Mouse (Mus musculus): ENCODE measurements around the gene Atxn1. TPM values are rescaled to one million over a fixed set of nuclear protein-coding genes. Genes with fewer than 3 reads are reported as not detected.

Atxn1 gene
- total and polyA plus RNA-seq, 3 experiments, result 8.0 to 13.1 (median 9.7) TPM

GRCm38 (mm10) chr13:45951071-45951645 is 13.7 kb downstream of the Atxn1 start:
- Histone ChIP-seq H3K4me1 (ENCODE audit: control insufficient read depth in 1 of 2, insufficient read depth in 2 of 2) (peaks cover 0 to 26% of the 10 kb centered on the region in 2 experiments; a peak in 3 of 4 replicates), H3K9ac (ENCODE audit: insufficient read depth, low read depth) (no peak overlapping the region), H3K4me2 (ENCODE audit: insufficient read depth, low read depth, poor library complexity, severe bottlenecking) (no peak overlapping the region), H3K9me3 (replicated peaks; ENCODE audit: low read length) (no peaks in the 10 kb centered on the region), H3K27ac (ENCODE audit: insufficient read depth, low read depth) (no peak overlapping the region), H3K36me3 (replicated peaks in 1 of 2; ENCODE audit: control insufficient read depth in 1 of 2, insufficient read depth in 1 of 2, low read length in 1 of 2) (peaks cover 33 to 90% of the 10 kb centered on the region in 2 experiments), H3K79me2 (replicated peaks; ENCODE audit: control insufficient read depth, extremely low read depth, insufficient read depth, poor library complexity, severe bottlenecking) (peaks cover 7% of the 10 kb centered on the region), H3K27me3 (replicated peaks) (no peaks in the 10 kb centered on the region), H3K4me3 (replicated peaks in 1 of 3; ENCODE audit: low read depth in 2 of 3, low read length in 2 of 3, poor library complexity in 1 of 3) (no peak overlapping the region)
- dilution Hi-C loops (cut with MboI; ENCODE audit: extremely low pct_ligation_motif_present, extremely low pct_unique_long_range_greater_than_20kb, low sequenced_read_pairs), result no loop called here
- DNase-seq (ENCODE audit: extremely low read depth), result no peak
- in situ Hi-C loops (cut with MboI; ENCODE audit: low pct_ligation_motif_present, low pct_unique_long_range_greater_than_20kb, low sequenced_read_pairs), result loop anchor here (25.0 kb wide), 1 partner anchor 264 kb away; no protein-coding TSS in a partner anchor
- no peak for TF ChIP-seq POLR2AphosphoS2 (IDR thresholded peaks at IDR 0.05; ENCODE audit: low read depth, low read length)

GRCm38 (mm10) chr13:45950355-45950861 is 14.4 kb downstream of the Atxn1 start:
- Histone ChIP-seq H3K79me2 (replicated peaks; ENCODE audit: control insufficient read depth, extremely low read depth, insufficient read depth, poor library complexity, severe bottlenecking) (peaks cover under 1% of the 10 kb centered on the region), H3K36me3 (replicated peaks in 1 of 2; ENCODE audit: control insufficient read depth in 1 of 2, insufficient read depth in 1 of 2, low read length in 1 of 2) (peaks cover 34 to 91% of the 10 kb centered on the region in 2 experiments), H3K9me3 (replicated peaks; ENCODE audit: low read length) (no peaks in the 10 kb centered on the region), H3K27ac (ENCODE audit: insufficient read depth, low read depth) (no peak overlapping the region), H3K4me2 (ENCODE audit: insufficient read depth, low read depth, poor library complexity, severe bottlenecking) (no peak overlapping the region), H3K27me3 (replicated peaks) (no peaks in the 10 kb centered on the region), H3K9ac (ENCODE audit: insufficient read depth, low read depth) (no peak overlapping the region), H3K4me3 (replicated peaks in 1 of 3; ENCODE audit: low read depth in 2 of 3, low read length in 2 of 3, poor library complexity in 1 of 3) (no peak overlapping the region), H3K4me1 (ENCODE audit: control insufficient read depth in 1 of 2, insufficient read depth in 2 of 2) (peaks cover 0 to 28% of the 10 kb centered on the region in 2 experiments; a peak in 3 of 4 replicates)
- dilution Hi-C loops (cut with MboI; ENCODE audit: extremely low pct_ligation_motif_present, extremely low pct_unique_long_range_greater_than_20kb, low sequenced_read_pairs) (no loop called here), in situ Hi-C loops (cut with MboI; ENCODE audit: low pct_ligation_motif_present, low pct_unique_long_range_greater_than_20kb, low sequenced_read_pairs) (loop anchor here (25.0 kb wide), 1 partner anchor 263 kb away; no protein-coding TSS in a partner anchor)
- DNase-seq (ENCODE audit: extremely low read depth), result no peak
- TF ChIP-seq IRF4 (IDR thresholded peaks at IDR 0.05; ENCODE audit: low read depth, low read length), result no peak
- TF ChIP-seq HCFC1 (IDR thresholded peaks at IDR 0.05; ENCODE audit: low read depth, low read length), result no peak
- no peak for TF ChIP-seq TCF12 (IDR thresholded peaks at IDR 0.05; ENCODE audit: low read depth, low read length)
- TF ChIP-seq ZNF384 (IDR thresholded peaks at IDR 0.05; ENCODE audit: low read depth, low read length), result no peak
- no peak for TF ChIP-seq GABPA (IDR thresholded peaks at IDR 0.05; ENCODE audit: insufficient replicate concordance, low read depth, low read length)
- TF ChIP-seq NELFE (IDR thresholded peaks at IDR 0.05; ENCODE audit: low read depth, low read length), result no peak
- TF ChIP-seq PAX5 (IDR thresholded peaks at IDR 0.05; ENCODE audit: low read length), result no peak
- TF ChIP-seq MAX (IDR thresholded peaks at IDR 0.05; ENCODE audit: low read length), result no peak
- TF ChIP-seq ZKSCAN1 (IDR thresholded peaks at IDR 0.05; ENCODE audit: borderline replicate concordance, low read depth, low read length), result no peak
- TF ChIP-seq CHD1 (IDR thresholded peaks at IDR 0.05; ENCODE audit: low read depth, low read length), result no peak
- no peak for TF ChIP-seq E2F4 (IDR thresholded peaks at IDR 0.05; ENCODE audit: insufficient replicate concordance, low read depth, low read length)
- TF ChIP-seq ELF1 (IDR thresholded peaks at IDR 0.05; ENCODE audit: low read depth, low read length), result no peak
- no peak for TF ChIP-seq ETS1 (conservative IDR thresholded peaks at IDR 0.05; ENCODE audit: low read depth, low read length)
- no peak for TF ChIP-seq MAFK (IDR thresholded peaks at IDR 0.05; ENCODE audit: insufficient replicate concordance, low read length)
- no peak for TF ChIP-seq RCOR1 (conservative IDR thresholded peaks at IDR 0.05; ENCODE audit: low read depth, low read length)
- no peak for TF ChIP-seq TBP (conservative IDR thresholded peaks at IDR 0.05; ENCODE audit: low read depth, low read length)
- TF ChIP-seq CTCF (conservative IDR thresholded peaks at IDR 0.05 in 1 of 2, IDR thresholded peaks at IDR 0.05 in 1 of 2; ENCODE audit: low read depth in 2 of 2, low read length in 2 of 2), result no peak
- TF ChIP-seq USF2 (conservative IDR thresholded peaks at IDR 0.05; ENCODE audit: low read depth, low read length), result no peak
- TF ChIP-seq SMC3 (IDR thresholded peaks at IDR 0.05; ENCODE audit: low read depth, low read length), result no peak
- no peak for TF ChIP-seq CHD2 (IDR thresholded peaks at IDR 0.05; ENCODE audit: low read length)
